Mouse (Mus musculus) embryonic facial prominence, embryonic 13.5 days (tissue): Measurements from ENCODE around the gene Pcif1. TPM values are rescaled to one million over a fixed set of nuclear protein-coding genes. Genes with fewer than 3 reads are reported as not detected.
"Not testable (repeated sequence)": the region's sequence is repeated elsewhere in the genome, so short reads cannot be mapped to it uniquely, and the experiment has no call there.

Experiments used
- ATAC-seq: fragments of 200-750 bp; cut with Nextera tagmentation; 2 replicates; pipeline ENCODE4 v1.8.0; 2017; ENCODE audit warnings: low read depth; ENCODE audit not compliant: insufficient number of reproducible peaks, insufficient read depth, low FRiP score, low TSS enrichment
- H3K27ac ChIP-seq: fragments of 300-500 bp; sonication (generic); 2 replicates; pipeline ENCODE4 v1.5.1; 2015; ENCODE audit warnings: moderate library complexity, mild to moderate bottlenecking, inconsistent platforms
- H3K27me3 ChIP-seq: fragments of 300-500 bp; sonication (generic); 2 replicates; pipeline ENCODE4 v1.6.1; 2015; ENCODE audit warnings: mild to moderate bottlenecking, inconsistent platforms
- H3K36me3 ChIP-seq: fragments of 300-500 bp; sonication (generic); 2 replicates; pipeline ENCODE4 v1.6.1; 2015; ENCODE audit warnings: mild to moderate bottlenecking, inconsistent platforms
- H3K4me1 ChIP-seq: fragments of 300-500 bp; sonication (generic); 2 replicates; pipeline ENCODE4 v1.6.1; 2015; ENCODE audit warnings: inconsistent platforms
- H3K4me2 ChIP-seq: fragments of 300-500 bp; sonication (generic); 2 replicates; pipeline ENCODE4 v1.6.1; 2015; ENCODE audit warnings: moderate library complexity, mild to moderate bottlenecking, inconsistent platforms
- H3K4me3 ChIP-seq: fragments of 300-500 bp; sonication (generic); 2 replicates; pipeline ENCODE4 v1.5.1; 2015; ENCODE audit warnings: mild to moderate bottlenecking, inconsistent platforms
- H3K9ac ChIP-seq: fragments of 300-500 bp; sonication (generic); 2 replicates; pipeline ENCODE4 v1.6.1; 2015; ENCODE audit warnings: mild to moderate bottlenecking, inconsistent platforms
- H3K9me3 ChIP-seq: fragments of 300-500 bp; sonication (generic); 2 replicates; pipeline ENCODE4 v1.6.1; 2016; ENCODE audit warnings: inconsistent platforms
- WGBS: fragments of 180-500 bp; shearing (Covaris S2); methylation state at CpG from one replicate; pipeline ENCODE4 v1.1.7; 2015; ENCODE audit warnings: mixed read lengths; 5-methylcytosine and 5-hydroxymethylcytosine counted together
- polyA plus RNA-seq: library from polyadenylated mRNA; unstranded; fragments of >200 nt; fragmentation: Nextera tagmentation; extraction: Ambion mirVana; gene quantifications from 2 replicates; pipeline ENCODE4 v1.2.1, GENCODE M21; 2015

Pcif1 gene
- polyA plus RNA-seq, 1 experiment from 2014 or later: 78.4 TPM

- Histone ChIP-seq H3K9ac (no peak overlapping the region), H3K27me3 (no peaks in the 10 kb centered on the region), H3K4me3 (no peak overlapping the region), H3K4me1 (peaks cover 4% of the 10 kb centered on the region; the same call in 1 of the 2 replicates), H3K4me2 (no peak overlapping the region), H3K27ac (no peak overlapping the region), H3K9me3 (peaks cover 9% of the 10 kb centered on the region; the same call in 1 of the 2 replicates), H3K36me3 (no peaks in the 10 kb centered on the region)
- no peak for ATAC-seq
- WGBS: 74% methylated on average over 7 of the region's 7 CpGs
Measured at GRCm38 (mm10) chr2:164868491-164868890, 10.6 kb upstream of the Pcif1 start.

- Histone ChIP-seq H3K4me2 (no peak overlapping the region), H3K9me3 (peaks cover 9% of the 10 kb centered on the region; the same call in 1 of the 2 replicates), H3K4me1 (peaks cover 20% of the 10 kb centered on the region), H3K27me3 (no peaks in the 10 kb centered on the region), H3K4me3 (no peak overlapping the region), H3K36me3 (no peaks in the 10 kb centered on the region), H3K9ac (no peak overlapping the region), H3K27ac (no peak overlapping the region)
- WGBS: 62% methylated on average over 6 of the region's 6 CpGs
- ATAC-seq: no peak
Measured at GRCm38 (mm10) chr2:164871602-164872303, 7.4 kb upstream of the Pcif1 start.

- Histone ChIP-seq H3K4me3 (no peak overlapping the region), H3K4me1 (peaks cover 26% of the 10 kb centered on the region), H3K36me3 (no peaks in the 10 kb centered on the region), H3K4me2 (no peak overlapping the region; the same call in 1 of the 2 replicates), H3K9ac (no peak overlapping the region), H3K27me3 (no peaks in the 10 kb centered on the region), H3K27ac (peak overlapping the region; percentile 81), H3K9me3 (no peaks in the 10 kb centered on the region)
- 66% methylated on average over 3 of the region's 3 CpGs for WGBS
- ATAC-seq: no peak
Measured at GRCm38 (mm10) chr2:164873621-164874020, 5.5 kb upstream of the Pcif1 start.

GRCm38 (mm10) chr2:164874239-164874769 is 4.8 kb upstream of the Pcif1 start:
- peak overlapping the region; percentile 81 for H3K27ac ChIP-seq
- no peak overlapping the region for H3K9ac ChIP-seq
- H3K9me3 ChIP-seq: no peaks in the 10 kb centered on the region
- 12% methylated on average over 1 of the region's 1 CpGs for WGBS
- no peak overlapping the region; the same call in 1 of the 2 replicates for H3K4me2 ChIP-seq
- H3K4me3 ChIP-seq: no peak overlapping the region
- H3K4me1 ChIP-seq: peaks cover 26% of the 10 kb centered on the region
- ATAC-seq: no peak
- H3K36me3 ChIP-seq: no peaks in the 10 kb centered on the region
- no peaks in the 10 kb centered on the region for H3K27me3 ChIP-seq

GRCm38 (mm10) chr2:164875648-164876047 is 3.5 kb upstream of the Pcif1 start:
- not testable (repeated sequence) for H3K4me2 ChIP-seq, H3K36me3 ChIP-seq, H3K9me3 ChIP-seq, H3K4me3 ChIP-seq, H3K27me3 ChIP-seq, ATAC-seq, H3K9ac ChIP-seq
- H3K27ac ChIP-seq: 0 out of 2 replicates have a peak overlapping the region, but pooled peaks have one; percentile 81
- 48% methylated on average over 2 of the region's 2 CpGs for WGBS
- peaks cover 32% of the 10 kb centered on the region for H3K4me1 ChIP-seq

GRCm38 (mm10) chr2:164877376-164878215 is 1.5 kb upstream of the Pcif1 start:
- Histone ChIP-seq H3K4me1 (peaks cover 40% of the 10 kb centered on the region), H3K27ac (0 out of 2 replicates have a peak overlapping the region, but pooled peaks have one; percentile 22), H3K4me2 (peak overlapping the region; percentile 94), H3K4me3 (peak overlapping the region; percentile 92)
- H3K9ac ChIP-seq, H3K27me3 ChIP-seq, H3K36me3 ChIP-seq, ATAC-seq, H3K9me3 ChIP-seq: not testable (repeated sequence)
- 73% methylated on average over 11 of the region's 11 CpGs for WGBS

- WGBS: 3% methylated on average over 28 of the region's 28 CpGs
- H3K27me3 ChIP-seq: no peaks in the 10 kb centered on the region
- peak overlapping the region; percentile 94 for H3K4me2 ChIP-seq
- peak overlapping the region; percentile 100 for H3K9ac ChIP-seq
- peak overlapping the region; percentile 92 for H3K4me3 ChIP-seq
- ATAC-seq: no peak
- H3K27ac ChIP-seq: peak overlapping the region; percentile 100
- peaks cover 11% of the 10 kb centered on the region for H3K36me3 ChIP-seq
- H3K4me1 ChIP-seq: peaks cover 40% of the 10 kb centered on the region
- no peaks in the 10 kb centered on the region for H3K9me3 ChIP-seq
Measured at GRCm38 (mm10) chr2:164878509-164879227, 436 bp upstream of the Pcif1 start.

GRCm38 (mm10) chr2:164879568-164880277 is 619 bp downstream of the Pcif1 start:
- Histone ChIP-seq H3K4me2 (peak overlapping the region; percentile 94), H3K4me3 (peak overlapping the region; percentile 92), H3K4me1 (peaks cover 30% of the 10 kb centered on the region), H3K27me3 (no peaks in the 10 kb centered on the region), H3K9ac (peak overlapping the region; percentile 100), H3K9me3 (no peaks in the 10 kb centered on the region), H3K36me3 (peaks cover 20% of the 10 kb centered on the region), H3K27ac (peak overlapping the region; percentile 100)
- WGBS: under 1% methylated on average over 58 of the region's 72 CpGs
- ATAC-seq: peak; percentile 83

GRCm38 (mm10) chr2:164882619-164883018 is 3.5 kb downstream of the Pcif1 start:
- Histone ChIP-seq H3K4me1 (peaks cover 24% of the 10 kb centered on the region), H3K27me3 (no peaks in the 10 kb centered on the region), H3K36me3 (peaks cover 49% of the 10 kb centered on the region), H3K27ac (no peak overlapping the region), H3K9me3 (no peaks in the 10 kb centered on the region), H3K9ac (no peak overlapping the region), H3K4me3 (no peak overlapping the region), H3K4me2 (no peak overlapping the region)
- no peak for ATAC-seq
- WGBS: 76% methylated on average over 9 of the region's 9 CpGs

- no peak for ATAC-seq
- H3K4me1 ChIP-seq: peaks cover 11% of the 10 kb centered on the region
- no peak overlapping the region for H3K4me3 ChIP-seq
- H3K36me3 ChIP-seq: peaks cover 81% of the 10 kb centered on the region
- WGBS: 67% methylated on average over 7 of the region's 7 CpGs
- H3K9ac ChIP-seq: no peak overlapping the region
- H3K9me3 ChIP-seq: no peaks in the 10 kb centered on the region
- H3K27ac ChIP-seq: no peak overlapping the region
- H3K4me2 ChIP-seq: no peak overlapping the region
- H3K27me3 ChIP-seq: no peaks in the 10 kb centered on the region
Measured at GRCm38 (mm10) chr2:164885788-164886187, 6.7 kb downstream of the Pcif1 start.
